Mouse (Mus musculus) thymus, postnatal 25 days (tissue): ENCODE measurements around the gene Drd4.
"Not testable (repeated sequence)": the region's sequence is repeated elsewhere in the genome, so short reads cannot be mapped to it uniquely, and the experiment has no call there.

Source experiments
- DNase-seq: peaks from one replicate; pipeline ENCODE4 v3.0.0; 2022

The Drd4 gene

GRCm38 (mm10) chr7:141291921-141292582 lies at the start of gene Drd4:
Gene Drd4 (plus strand): TSS chr7:141292006.
- no peak for DNase-seq

DNA sequence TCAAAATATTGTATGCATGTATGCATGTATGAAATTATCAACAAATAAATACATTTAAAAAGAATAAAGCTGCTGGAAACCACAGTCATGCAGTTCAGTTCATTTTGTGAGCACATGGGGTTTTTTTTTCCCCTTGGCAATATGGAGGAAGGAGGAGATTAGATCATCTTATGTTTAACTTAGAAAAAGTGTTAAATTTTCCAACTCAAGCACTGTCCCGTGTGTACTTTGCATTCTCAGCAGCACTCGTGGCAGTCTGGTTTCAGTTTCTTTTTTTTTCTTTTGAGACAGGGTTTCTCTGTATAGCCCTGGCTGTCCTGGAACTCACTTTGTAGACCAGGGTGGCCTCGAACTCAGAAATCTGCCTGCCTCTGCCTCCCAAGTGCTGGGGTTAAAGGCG lies 41.3 kb upstream of the Drd4 start:
- not testable (repeated sequence) for DNase-seq

DNA sequence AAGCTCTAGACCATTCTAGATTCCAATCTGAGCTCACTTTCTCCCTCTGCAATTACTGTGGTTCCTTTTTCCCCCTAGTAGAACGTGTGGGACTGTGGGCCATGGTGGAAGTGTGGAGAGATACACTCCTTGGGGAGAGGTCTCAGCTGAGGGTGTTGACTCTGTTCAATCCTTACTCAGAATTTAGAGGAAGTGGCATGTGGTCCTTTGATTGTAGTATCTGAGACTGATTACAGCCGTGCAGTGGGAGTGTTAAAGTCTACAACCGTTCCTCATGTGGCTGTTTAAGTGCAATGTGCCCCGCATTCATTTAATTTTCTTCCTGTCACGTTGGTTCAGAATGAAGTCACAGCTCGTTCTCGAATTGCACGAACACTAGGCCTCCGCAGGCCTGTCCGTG lies 35.6 kb upstream of the Drd4 start:
- no peak for DNase-seq

GRCm38 (mm10) chr7:141261480-141261879 lies 30.3 kb upstream of the Drd4 start:
- DNase-seq = no peak

- no peak for DNase-seq
These were observed 28.2 kb upstream of the Drd4 start for GRCm38 (mm10) chr7:141263640-141264039.

DNA sequence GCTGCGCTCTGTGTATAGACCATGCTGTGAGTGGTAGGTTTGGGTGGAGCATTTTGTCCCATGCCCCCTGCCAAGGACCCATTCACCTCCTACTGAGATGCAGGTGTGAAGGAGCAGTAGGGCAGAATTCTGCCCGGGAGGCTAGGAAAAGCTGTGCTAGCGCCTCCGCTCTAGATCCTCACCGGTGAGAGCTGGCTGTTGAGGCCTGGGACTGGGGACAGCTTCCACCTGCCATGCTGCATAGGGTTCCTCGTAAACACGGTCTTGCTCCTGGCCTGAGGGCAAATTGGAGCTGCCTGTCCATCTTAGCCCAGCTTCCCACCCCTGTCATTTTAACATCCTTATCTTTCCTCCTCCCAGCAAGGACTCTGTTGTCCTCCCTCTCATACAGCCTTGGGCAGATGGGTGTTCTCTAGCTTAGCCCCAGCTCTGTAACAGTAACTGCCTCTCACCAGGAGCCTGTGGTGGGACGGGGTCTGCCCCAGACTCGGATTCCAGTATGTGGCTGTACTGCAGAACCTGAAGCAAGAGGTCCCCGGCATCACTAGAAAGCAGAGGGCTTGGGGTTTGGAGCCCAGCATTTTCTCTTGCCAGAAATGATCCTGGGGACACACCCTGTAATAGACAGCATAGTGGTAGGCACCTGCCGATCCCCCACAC lies 27.6 kb upstream of the Drd4 start:
- DNase-seq = no peak

GRCm38 (mm10) chr7:141264761-141265410 lies 26.9 kb upstream of the Drd4 start:
- DNase-seq = peak; percentile 78

DNA sequence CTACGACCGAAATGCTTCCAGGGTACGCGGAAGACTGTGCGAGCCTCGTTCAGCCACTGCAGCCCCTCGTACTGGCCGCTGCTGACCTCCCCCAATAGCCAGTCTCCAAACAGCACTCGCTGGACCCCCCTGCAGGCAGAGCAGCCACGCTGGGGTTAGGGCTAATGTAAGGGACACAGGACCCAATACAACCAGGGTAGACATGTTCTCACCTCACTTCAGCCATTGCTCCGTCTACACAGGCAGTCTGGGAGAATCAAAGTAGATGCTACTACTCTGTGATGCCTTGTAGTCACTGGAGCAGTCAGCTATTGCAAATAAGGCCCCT lies 26.4 kb upstream of the Drd4 start:
- peak; percentile 26 for DNase-seq

- peak; percentile 76 for DNase-seq
These were observed 25.9 kb upstream of the Drd4 start, which contains the start of gene Irf7 for GRCm38 (mm10) chr7:141265739-141266561. Gene Irf7 (minus strand): TSS chr7:141266481.

DNA sequence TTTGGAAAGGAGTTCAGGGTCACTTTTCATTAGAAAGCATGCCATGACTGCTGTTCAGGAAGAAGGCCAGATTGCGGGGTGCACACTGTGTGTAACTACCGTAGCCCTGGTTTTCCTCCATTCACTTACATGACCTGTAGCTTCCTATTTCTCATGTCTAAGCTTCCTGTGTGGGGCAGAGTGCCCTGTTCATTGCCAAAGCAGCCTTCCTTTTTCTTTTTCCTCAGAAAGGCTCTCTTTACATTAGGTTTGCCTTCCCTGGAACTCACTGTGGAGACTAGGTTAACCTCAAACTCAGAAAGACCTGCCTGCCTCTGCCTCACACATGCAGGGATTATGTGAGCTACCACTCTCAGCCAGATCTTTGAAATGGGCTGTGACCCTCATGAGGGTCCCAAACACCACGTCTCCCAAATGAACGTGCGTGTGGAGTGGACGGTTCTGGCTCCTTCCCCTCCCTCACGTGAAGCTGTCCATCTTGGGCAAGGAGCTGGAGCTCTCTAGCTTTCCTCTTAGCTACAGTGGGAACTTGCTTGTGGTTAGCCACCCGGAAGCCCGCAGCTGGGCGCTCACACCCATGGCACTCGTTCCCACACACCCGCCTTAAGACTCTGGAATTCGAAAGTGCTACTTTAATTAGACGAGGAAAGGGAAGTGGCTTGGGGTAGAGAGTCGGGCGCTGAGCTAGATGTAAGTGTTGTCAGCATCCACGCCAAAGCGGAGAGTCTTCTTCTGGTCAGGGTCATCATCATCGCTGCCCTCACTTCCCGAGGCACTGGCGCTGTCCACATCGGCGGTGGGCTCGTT lies 23.1 kb upstream of the Drd4 start:
- no peak for DNase-seq

DNA sequence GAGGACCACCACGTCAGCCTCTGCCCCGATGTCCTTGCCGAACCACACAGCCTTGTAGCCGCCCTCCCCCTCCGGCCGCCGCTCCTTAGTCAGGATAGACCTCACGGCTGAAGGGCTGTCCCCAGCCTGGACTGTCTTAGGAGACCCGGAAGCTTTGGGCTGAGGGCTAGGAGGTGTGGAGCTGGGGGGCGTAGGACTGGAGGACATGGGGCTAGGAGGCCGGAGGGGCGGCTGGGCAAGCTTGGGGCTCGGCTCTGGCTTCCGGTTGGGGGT lies 22.6 kb upstream of the Drd4 start:
- DNase-seq = no peak

- DNase-seq = no peak
These were observed 21.2 kb upstream of the Drd4 start for GRCm38 (mm10) chr7:141270631-141271030.

GRCm38 (mm10) chr7:141275356-141275755 lies 16.4 kb upstream of the Drd4 start:
- DNase-seq = no peak

DNA sequence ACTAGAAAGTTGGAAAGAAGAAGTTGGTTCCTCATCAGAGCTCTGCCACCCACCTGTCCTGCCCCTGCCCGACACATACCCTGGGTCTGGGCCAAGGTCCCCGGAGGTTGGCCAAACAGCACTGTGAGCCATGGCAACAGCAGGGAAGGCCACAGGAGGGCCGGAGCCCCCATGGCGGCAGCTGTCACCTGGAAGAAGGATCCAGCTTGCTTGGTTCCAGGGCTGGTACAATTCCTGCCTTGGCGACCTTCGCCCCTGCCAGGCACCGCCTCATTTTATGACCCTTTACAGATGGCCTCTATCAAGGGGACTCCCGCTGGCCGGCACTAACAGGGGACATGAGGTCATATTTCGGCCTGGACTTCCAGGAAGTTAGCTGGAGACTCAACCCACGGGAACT lies 15.3 kb upstream of the Drd4 start, which contains the start of gene Cdhr5:
TSS of gene Cdhr5 (minus strand) at position 241 of the 400 bp plus-strand sequence.
- no peak for DNase-seq

DNA sequence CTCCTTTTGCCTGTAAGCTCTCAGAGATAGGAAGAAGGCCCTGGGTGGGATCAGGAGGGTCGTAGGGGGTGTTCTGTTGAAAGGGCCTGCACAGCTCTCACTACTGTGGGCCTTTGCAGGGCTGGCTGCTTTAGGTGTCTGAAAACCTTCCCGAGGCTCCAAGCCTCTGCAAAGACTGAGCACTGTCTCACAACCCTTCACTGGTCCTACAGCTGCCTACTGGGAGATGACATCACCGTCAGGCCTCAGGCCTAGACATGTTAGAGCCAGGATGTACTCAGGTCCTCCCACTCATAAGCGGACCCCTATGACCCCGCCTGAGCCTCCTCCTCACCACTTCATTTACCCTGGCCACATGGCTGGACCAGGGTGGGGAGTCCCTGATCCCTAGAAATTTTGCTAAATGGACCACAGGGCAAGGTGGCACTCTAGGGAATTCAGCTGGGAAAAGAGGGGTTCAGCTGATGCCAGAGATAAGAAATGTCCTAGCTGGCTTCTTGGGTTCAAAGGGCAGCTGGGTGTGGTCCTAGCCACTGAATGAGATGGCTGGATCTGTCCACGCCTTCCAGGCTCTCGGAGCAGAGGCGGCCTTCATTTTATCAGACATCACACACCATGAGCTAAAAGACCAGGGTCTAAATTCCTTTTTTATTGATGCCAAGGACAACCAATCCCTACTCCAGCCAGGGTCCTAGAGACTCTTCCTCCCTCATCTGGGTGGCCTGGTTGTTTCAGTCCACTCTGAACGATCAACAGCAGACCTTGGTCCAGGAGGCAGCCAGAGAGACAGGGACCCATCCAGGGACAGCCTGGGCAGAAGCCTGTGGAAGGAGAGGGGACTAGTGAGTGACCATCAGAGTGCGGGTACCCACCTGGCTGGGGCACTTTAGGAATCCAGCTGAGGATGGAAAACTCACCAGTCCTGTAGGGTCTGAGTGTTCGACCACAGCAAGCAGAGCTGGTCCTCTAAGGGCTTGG lies 13.8 kb upstream of the Drd4 start:
- no peak for DNase-seq

DNA sequence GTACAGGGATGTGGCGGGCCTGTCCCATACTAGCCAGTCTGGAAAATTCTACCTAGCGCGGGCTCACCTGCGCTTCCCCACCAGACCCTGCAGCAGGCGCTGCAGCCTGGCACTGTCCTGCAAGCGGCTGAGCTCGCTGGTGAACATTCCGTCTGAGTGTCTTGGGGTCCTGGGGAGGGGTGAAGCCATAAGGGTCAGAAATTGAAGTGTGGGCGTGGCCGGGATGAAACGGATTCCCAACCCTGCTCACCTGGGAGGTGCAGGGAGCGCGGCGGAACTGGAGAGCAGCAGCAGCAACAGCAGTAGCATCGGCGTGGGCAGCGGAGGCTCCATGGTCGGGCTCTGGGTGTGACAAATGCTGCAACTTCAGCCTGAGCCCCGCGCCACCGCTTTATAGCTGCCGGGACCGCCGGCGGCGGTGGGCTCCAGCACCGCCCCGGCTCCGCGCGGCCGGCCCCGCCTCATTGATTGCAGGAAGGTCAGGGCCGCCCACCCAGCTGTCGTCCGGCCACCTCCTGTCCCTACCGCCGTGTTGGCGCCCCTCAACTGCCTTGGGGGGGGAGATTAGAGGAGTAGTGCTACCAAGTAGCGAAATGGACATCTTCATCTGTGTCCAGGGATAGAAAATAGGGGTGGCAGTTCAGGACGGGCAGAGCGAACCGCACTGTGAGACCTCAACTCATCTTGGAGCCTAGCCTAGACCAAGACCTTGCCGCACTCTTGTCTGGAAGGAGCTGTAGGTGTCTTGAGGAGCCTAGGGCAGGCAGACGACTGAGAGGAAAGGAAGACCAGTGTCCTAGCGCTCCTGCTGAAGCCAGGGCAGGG lies 12.8 kb upstream of the Drd4 start, which contains the start of gene Sct:
TSS of gene Sct (minus strand) at position 368 of the 825 bp plus-strand sequence.
- DNase-seq = no peak

- DNase-seq = no peak
These were observed 10.4 kb upstream of the Drd4 start for GRCm38 (mm10) chr7:141281442-141281841.

DNA sequence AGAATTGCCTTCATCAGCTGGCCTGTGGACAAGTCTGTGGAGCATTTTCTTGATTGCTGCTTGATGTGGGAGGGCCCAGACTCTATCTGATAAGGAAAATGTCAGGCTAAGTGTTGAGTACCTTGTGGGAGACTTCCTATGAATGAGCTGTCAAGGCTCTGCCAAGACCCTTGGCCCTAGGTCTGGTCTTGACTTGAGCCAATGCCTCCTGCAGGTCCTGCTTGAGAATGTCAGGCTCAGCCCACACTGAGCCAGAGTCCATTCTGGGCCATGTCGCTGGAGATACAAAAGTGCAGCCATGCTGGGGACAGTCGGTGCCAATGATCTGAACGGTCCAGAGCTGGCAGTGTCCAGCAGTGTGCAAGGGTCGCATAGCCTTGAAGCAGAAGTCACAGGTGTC lies 9.1 kb upstream of the Drd4 start:
- no peak for DNase-seq

DNA sequence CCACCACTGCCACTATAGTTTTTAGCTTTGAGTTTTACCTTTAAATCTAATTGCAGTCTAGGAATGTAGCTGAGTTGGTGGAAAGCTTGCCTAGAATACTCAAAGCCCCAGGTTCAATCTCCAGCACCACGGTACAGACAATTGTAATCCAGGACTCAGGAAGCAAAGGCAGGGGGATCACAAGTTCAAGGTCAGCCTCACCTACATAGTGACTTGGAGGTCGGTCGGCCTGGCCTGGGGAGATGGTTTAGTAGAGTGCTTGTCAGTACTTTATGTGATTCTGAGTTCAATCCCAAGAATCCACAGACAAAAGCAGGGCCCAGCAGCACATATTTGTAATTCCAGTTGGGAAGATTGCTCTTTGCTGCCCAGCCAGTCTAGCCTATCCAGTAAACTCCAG lies 3.8 kb upstream of the Drd4 start:
- no peak for DNase-seq

DNA sequence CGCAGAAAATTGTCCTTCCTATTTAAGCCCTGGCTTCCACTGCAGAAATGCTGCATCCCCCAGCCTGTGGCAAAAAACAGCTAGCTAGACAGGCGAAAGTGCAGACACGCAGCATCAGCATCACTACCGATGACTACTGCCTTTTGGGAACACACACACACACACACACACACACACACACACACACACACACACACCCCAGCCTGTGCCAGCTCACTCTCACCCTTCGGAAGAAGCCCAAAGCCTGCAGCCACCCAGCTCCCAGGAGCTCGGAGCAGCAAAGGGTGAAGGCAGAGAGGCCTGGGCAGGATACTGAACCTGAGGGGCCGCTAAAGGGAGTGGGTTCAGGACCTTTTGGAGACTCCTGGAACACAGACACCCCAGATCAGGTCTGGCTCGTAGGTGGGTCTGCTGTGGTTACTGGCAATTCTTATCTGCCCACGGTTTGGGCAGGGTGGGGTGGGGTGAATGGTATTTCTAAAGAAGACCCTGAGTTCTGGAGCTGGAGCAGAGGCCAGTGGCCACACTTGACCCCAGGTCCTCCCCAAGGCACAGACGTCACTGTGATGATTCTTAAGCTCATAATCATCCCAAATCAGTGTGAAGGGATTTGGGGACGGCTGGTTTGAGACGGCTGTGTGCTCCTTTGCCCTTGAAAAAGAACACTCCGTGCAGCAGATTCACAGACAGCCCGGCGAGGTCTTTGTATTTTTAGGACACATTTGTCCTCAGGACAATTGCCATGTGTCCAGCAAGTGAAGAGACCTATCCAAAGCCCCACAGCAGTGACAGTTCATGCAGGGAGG lies 980 bp downstream of the Drd4 start:
- no peak for DNase-seq
